Comparison of ENCODE assay signal across 11 mouse cellular contexts in the genomic region with DNA sequence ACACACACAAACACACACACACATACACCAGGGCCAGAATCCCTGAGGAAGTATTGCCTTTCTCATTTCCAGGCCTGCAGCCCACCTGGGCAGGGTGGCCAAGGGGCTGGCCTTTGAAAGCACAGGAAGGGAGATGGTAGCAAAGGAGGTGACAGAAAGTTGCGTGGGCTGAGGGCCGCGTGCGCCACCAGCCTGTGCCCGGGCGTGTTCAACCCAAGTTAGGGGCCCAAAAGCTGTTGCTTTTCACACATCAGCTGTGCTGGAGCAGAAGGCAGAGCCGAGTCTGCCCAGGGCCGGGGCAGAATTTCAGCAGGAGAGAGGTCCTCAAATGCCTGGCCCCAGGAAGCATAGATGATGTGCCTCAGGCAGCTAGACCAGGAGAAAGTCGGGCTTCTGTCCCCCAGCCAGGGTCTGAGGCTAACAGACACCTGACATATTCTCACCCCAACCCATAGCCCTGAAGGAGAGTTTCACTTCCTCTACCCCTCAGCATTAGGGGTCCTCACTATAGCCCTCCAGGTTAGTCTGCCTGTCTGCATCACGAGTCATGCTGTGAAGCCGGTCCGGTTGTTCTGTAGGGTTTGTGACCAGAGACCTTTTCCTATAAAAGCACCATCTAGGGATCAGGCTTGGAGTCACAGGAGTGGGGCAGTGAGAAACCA. TPM values are rescaled to one million over a fixed set of nuclear protein-coding genes. Genes with fewer than 3 reads are reported as not detected.
DNase-seq lines count a peak whose midpoint lies in the region; ATAC-seq and TF ChIP-seq lines count a peak whose summit lies in the region.
"Had no signal": no experiment of that assay in that cellular context is flagged by ENCODE, and none has a peak within 500 bp of the region (broad histone marks: within the 10 kb centered on the region; RNA-seq: fewer than 3 reads in every experiment).

No protein-coding gene starts in this region.

- no peak overlapping the region for H3K4me3 ChIP-seq in kidney, embryonic 15.5 days (replicated peaks)
- H3K4me3 ChIP-seq in spleen, adult 2 months (ENCODE audit: extremely low read depth, insufficient read depth, insufficient read length) = no peak overlapping the region
- no peak overlapping the region for H3K4me3 ChIP-seq in intestine, postnatal 0 days (ENCODE audit: low read depth, low read length)
- H3K4me3 ChIP-seq: hindbrain, embryonic 15.5 days; limb, embryonic 13.5 days had no signal

- no peaks in the 10 kb centered on the region for H3K36me3 ChIP-seq in kidney, embryonic 15.5 days
- H3K36me3 ChIP-seq in spleen, adult 2 months (ENCODE audit: control insufficient read depth, insufficient read depth, low read length) = no peaks in the 10 kb centered on the region
- no peaks in the 10 kb centered on the region for H3K36me3 ChIP-seq in intestine, postnatal 0 days (ENCODE audit: control insufficient read depth, insufficient read depth)
- H3K36me3 ChIP-seq: hindbrain, embryonic 15.5 days; limb, embryonic 13.5 days had no signal

- H3K4me1 ChIP-seq in kidney, embryonic 15.5 days = peaks cover 82% of the 10 kb centered on the region
- H3K4me1 ChIP-seq in spleen, adult 2 months (ENCODE audit: control insufficient read depth, insufficient read depth, insufficient read length) = peaks cover 32% of the 10 kb centered on the region; the same call in 1 of the 2 replicates
- H3K4me1 ChIP-seq in intestine, postnatal 0 days (replicated peaks; ENCODE audit: control insufficient read depth, insufficient read depth, low read length) = peaks cover 6% of the 10 kb centered on the region; the same call in 1 of the 2 replicates

- no peaks in the 10 kb centered on the region for H3K9me3 ChIP-seq in kidney, embryonic 15.5 days (replicated peaks)
- no peaks in the 10 kb centered on the region for H3K9me3 ChIP-seq in intestine, postnatal 0 days (ENCODE audit: control insufficient read depth)
- H3K9me3 ChIP-seq: hindbrain, embryonic 15.5 days; limb, embryonic 13.5 days had no signal

- WGBS in kidney, embryonic 15.5 days = 53% methylated on average over 12 of the region's 12 CpGs
- WGBS in spleen, adult 2 months = 59% methylated on average over 12 of the region's 12 CpGs
- 66% methylated on average over 12 of the region's 12 CpGs for whole genome bisulfite sequencing in intestine, postnatal 0 days

- TF ChIP-seq CTCF in spleen, adult 2 months (IDR thresholded peaks at IDR 0.05; ENCODE audit: extremely low read depth, insufficient read depth, insufficient read length, insufficient replicate concordance) = no peak
- TF ChIP-seq CTCF in intestine, postnatal 0 days (IDR thresholded peaks at IDR 0.05; ENCODE audit: low read depth) = peak; percentile 22

- H3K27me3 ChIP-seq in kidney, embryonic 15.5 days = no peaks in the 10 kb centered on the region
- no peaks in the 10 kb centered on the region for H3K27me3 ChIP-seq in spleen, adult 2 months (ENCODE audit: control insufficient read depth, insufficient read depth, low read length)
- no peaks in the 10 kb centered on the region for H3K27me3 ChIP-seq in intestine, postnatal 0 days (replicated peaks; ENCODE audit: control insufficient read depth, insufficient read depth, low read length)

- no peak for TF ChIP-seq POLR2A in spleen, adult 2 months (IDR thresholded peaks at IDR 0.05; ENCODE audit: low read depth, low read length)

- DNase-seq in kidney, postnatal 10 days = no peak
- DNase-seq in spleen, adult 2 months (ENCODE audit: low read depth in 1 of 2, low spot score in 2 of 2) = no peak
- no peak for DNase-seq in spleen, postnatal 10 days (ENCODE audit: low spot score in 2 of 2)
- no peak for DNase-seq in embryo, embryonic 10 days (ENCODE audit: low spot score)
- DNase-seq in c-Kit-positive CD71-positive TER-119-positive erythroid progenitor cells, embryonic 14.5 days (ENCODE audit: low spot score) = no peak
- no peak for DNase-seq in spleen, postnatal 14 days (ENCODE audit: low spot score in 2 of 2)
- DNase-seq: adrenal gland, postnatal 36 days had no signal

- no peak for ATAC-seq in kidney, embryonic 15.5 days (replicated peaks; ENCODE audit: low FRiP score)
- ATAC-seq in intestine, postnatal 0 days = no peak

- H3K9ac ChIP-seq in kidney, embryonic 15.5 days = no peak overlapping the region
- H3K9ac ChIP-seq in intestine, postnatal 0 days (ENCODE audit: low read depth, low read length) = no peak overlapping the region
- H3K9ac ChIP-seq: hindbrain, embryonic 15.5 days; limb, embryonic 13.5 days had no signal

- H3K27ac ChIP-seq in kidney, embryonic 15.5 days = peak overlapping the region; percentile 90
- peak overlapping the region; percentile 47; the same call in 1 of the 2 replicates for H3K27ac ChIP-seq in spleen, adult 2 months (ENCODE audit: insufficient read depth, low read length)
- H3K27ac ChIP-seq in intestine, postnatal 0 days (ENCODE audit: low read depth, low read length) = peak overlapping the region; percentile 77; the same call in 1 of the 2 replicates
- H3K27ac ChIP-seq: limb, embryonic 13.5 days had no signal

- 0 out of 2 replicates have a peak overlapping the region, but pooled peaks have one; percentile 38 for H3K4me2 ChIP-seq in kidney, embryonic 15.5 days
- H3K4me2 ChIP-seq in intestine, postnatal 0 days (replicated peaks; ENCODE audit: low read depth) = peak overlapping the region; percentile 27; the same call in 1 of the 2 replicates

RNA-seq across cellular contexts. Expression of a gene that starts 28.1 kb away (rescaled TPM):
- polyA plus RNA-seq in kidney, embryonic 15.5 days (2015; fragmentation: Nextera tagmentation; extraction: Ambion mirVana) = 3.1 and 3.7 TPM in 2 replicates
- polyA plus RNA-seq in spleen, adult 2 months (2012; rRNA removed) = 4.4 and 5.5 TPM in 2 replicates
- 1.3 TPM in 2 replicates for polyA plus RNA-seq in intestine, postnatal 0 days (2015; fragmentation: Nextera tagmentation; extraction: Ambion mirVana)

RNA-seq across cellular contexts. Expression of a gene that starts 36.1 kb away (rescaled TPM):
- polyA plus RNA-seq in kidney, embryonic 15.5 days (2015; fragmentation: Nextera tagmentation; extraction: Ambion mirVana) = 3.3 and 4.2 TPM in 2 replicates
- 2.3 and 3.8 TPM in 2 replicates for polyA plus RNA-seq in spleen, adult 2 months (2012; rRNA removed)
- 4.1 and 4.5 TPM in 2 replicates for polyA plus RNA-seq in intestine, postnatal 0 days (2015; fragmentation: Nextera tagmentation; extraction: Ambion mirVana)
